Comparison of ENCODE assay signal across 8 mouse cellular contexts in the genomic region with DNA sequence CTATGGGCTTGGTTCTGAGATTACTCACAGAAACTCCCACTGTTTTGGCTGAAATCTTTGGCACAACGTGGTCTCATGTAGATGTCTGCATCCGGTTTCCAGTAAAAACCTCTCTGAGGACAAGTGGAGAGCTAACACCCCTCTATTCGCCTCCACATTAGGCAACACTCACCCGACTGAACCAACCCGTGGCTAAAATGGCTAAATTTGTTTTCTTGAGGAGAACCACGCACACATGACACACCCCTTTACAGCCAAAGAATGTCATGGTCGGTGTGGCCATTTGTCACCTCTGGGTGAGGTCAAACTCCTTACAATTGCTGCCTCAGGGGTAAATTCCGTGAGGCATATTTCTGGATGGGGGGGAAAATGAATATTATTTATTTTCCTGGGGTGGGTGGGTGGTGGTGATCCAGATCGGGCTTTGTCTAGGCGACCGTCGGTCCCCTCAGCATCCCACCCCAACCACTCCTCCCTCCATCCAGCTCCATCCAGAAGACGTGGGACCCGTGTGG. TPM values are rescaled to one million over a fixed set of nuclear protein-coding genes. Genes with fewer than 3 reads are reported as not detected.
DNase-seq lines count a peak whose midpoint lies in the region; ATAC-seq and TF ChIP-seq lines count a peak whose summit lies in the region.

No protein-coding gene starts in this region.

- H3K27me3 ChIP-seq in MEL (ENCODE audit: control insufficient read depth in 1 of 2, insufficient read depth in 2 of 2, low read length in 2 of 2): no peaks in the 10 kb centered on the region
- H3K27me3 ChIP-seq in forebrain, embryonic 12.5 days: no peaks in the 10 kb centered on the region
- no peaks in the 10 kb centered on the region for H3K27me3 ChIP-seq in limb, embryonic 11.5 days (ENCODE audit: control insufficient read depth, insufficient read depth, low read length)
- no peaks in the 10 kb centered on the region for H3K27me3 ChIP-seq in neural tube, embryonic 14.5 days (ENCODE audit: control insufficient read depth, insufficient read depth, low read length)

- H3K4me1 ChIP-seq in MEL (ENCODE audit: control insufficient read depth in 1 of 2, insufficient read depth in 2 of 2, low read length in 2 of 2): peaks cover 26 to 33% of the 10 kb centered on the region in 2 experiments
- peaks cover 11% of the 10 kb centered on the region for H3K4me1 ChIP-seq in forebrain, embryonic 12.5 days
- peaks cover 5% of the 10 kb centered on the region for H3K4me1 ChIP-seq in limb, embryonic 11.5 days (ENCODE audit: control insufficient read depth, insufficient read depth, low read length)
- H3K4me1 ChIP-seq in neural tube, embryonic 14.5 days (ENCODE audit: control insufficient read depth, insufficient read depth, low read length): peaks cover 4% of the 10 kb centered on the region; the same call in 1 of the 2 replicates

- peak overlapping the region; percentile 48 to 57 for H3K4me3 ChIP-seq in MEL (ENCODE audit: control insufficient read depth in 1 of 2, insufficient read depth in 1 of 2, low read depth in 2 of 2, low read length in 2 of 2)
- H3K4me3 ChIP-seq in forebrain, embryonic 12.5 days (replicated peaks): peak overlapping the region; percentile 49
- peak overlapping the region; percentile 55 for H3K4me3 ChIP-seq in limb, embryonic 11.5 days (ENCODE audit: low read depth, low read length)
- H3K4me3 ChIP-seq in neural tube, embryonic 14.5 days (ENCODE audit: low read depth, low read length): peak overlapping the region; percentile 42

- DNase-seq in heart, adult 11 months: peak; percentile 93
- DNase-seq in heart, postnatal 36 days: no peak
- DNase-seq in MEL (ENCODE audit: low read depth, low spot score): no peak
- no peak for DNase-seq in limb, embryonic 11.5 days (ENCODE audit: low spot score)
- DNase-seq in ovary, postnatal 10 days (ENCODE audit: low spot score): no peak
- DNase-seq in layer of hippocampus, adult 9-11 months: no peak

- no peak; a peak in 1 of 4 replicates for TF ChIP-seq POLR2A in MEL (IDR thresholded peaks at IDR 0.05; ENCODE audit: control insufficient read depth in 1 of 2, insufficient read depth in 1 of 2, low read depth in 1 of 2, low read length in 2 of 2, poor library complexity in 1 of 2)

- peaks cover 0 to 46% of the 10 kb centered on the region in 2 experiments; a peak in 2 of 4 replicates for H3K36me3 ChIP-seq in MEL (ENCODE audit: control insufficient read depth in 1 of 2, insufficient read depth in 2 of 2, low read length in 2 of 2)
- no peaks in the 10 kb centered on the region for H3K36me3 ChIP-seq in forebrain, embryonic 12.5 days (replicated peaks)
- H3K36me3 ChIP-seq in limb, embryonic 11.5 days (ENCODE audit: control insufficient read depth, insufficient read depth, low read length): no peaks in the 10 kb centered on the region
- H3K36me3 ChIP-seq in neural tube, embryonic 14.5 days (ENCODE audit: control insufficient read depth, insufficient read depth, low read length): no peaks in the 10 kb centered on the region

- H3K4me2 ChIP-seq in forebrain, embryonic 12.5 days: peak overlapping the region; percentile 67
- H3K4me2 ChIP-seq in limb, embryonic 11.5 days (ENCODE audit: low read depth, severe bottlenecking): peak overlapping the region; percentile 70
- H3K4me2 ChIP-seq in neural tube, embryonic 14.5 days (ENCODE audit: low read depth, low read length): peak overlapping the region; percentile 56

- no peak for TF ChIP-seq RAD21 in MEL (IDR thresholded peaks at IDR 0.05; ENCODE audit: low read depth, low read length)

- no peak for TF ChIP-seq CTCF in MEL (IDR thresholded peaks at IDR 0.05 in 2 of 3, conservative IDR thresholded peaks at IDR 0.05 in 1 of 3; ENCODE audit: control insufficient read depth in 1 of 3, insufficient read depth in 1 of 3, low read depth in 2 of 3, low read length in 3 of 3, poor library complexity in 1 of 3, severe bottlenecking in 1 of 3)

- H3K9me3 ChIP-seq in MEL (replicated peaks; ENCODE audit: insufficient read depth, low read length): no peaks in the 10 kb centered on the region
- H3K9me3 ChIP-seq in forebrain, embryonic 12.5 days: no peaks in the 10 kb centered on the region
- no peaks in the 10 kb centered on the region for H3K9me3 ChIP-seq in limb, embryonic 11.5 days (ENCODE audit: control insufficient read depth, low read length)
- H3K9me3 ChIP-seq in neural tube, embryonic 14.5 days (ENCODE audit: control insufficient read depth, low read length): no peaks in the 10 kb centered on the region

- H3K27ac ChIP-seq in MEL (ENCODE audit: control insufficient read depth, low read depth, low read length): peak overlapping the region; percentile 75
- H3K27ac ChIP-seq in forebrain, embryonic 12.5 days: peak overlapping the region; percentile 94
- H3K27ac ChIP-seq in limb, embryonic 11.5 days (replicated peaks; ENCODE audit: low read depth, low read length): peak overlapping the region; percentile 96
- H3K27ac ChIP-seq in neural tube, embryonic 14.5 days (ENCODE audit: low read depth, low read length): peak overlapping the region; percentile 90

- TF ChIP-seq EP300 in MEL (IDR thresholded peaks at IDR 0.05; ENCODE audit: low read depth in 1 of 2, low read length in 2 of 2): no peak

- peak overlapping the region; percentile 77 for H3K9ac ChIP-seq in MEL (ENCODE audit: control insufficient read depth, low read depth, low read length, poor library complexity, severe bottlenecking)
- peak overlapping the region; percentile 67 for H3K9ac ChIP-seq in forebrain, embryonic 12.5 days
- peak overlapping the region; percentile 80 for H3K9ac ChIP-seq in limb, embryonic 11.5 days (ENCODE audit: low read length)
- peak overlapping the region; percentile 65 for H3K9ac ChIP-seq in neural tube, embryonic 14.5 days (replicated peaks; ENCODE audit: low read depth, low read length)

- H3K79me2 ChIP-seq in MEL (ENCODE audit: control insufficient read depth, insufficient read depth, low read length, poor library complexity): peaks cover 13% of the 10 kb centered on the region

- intact Hi-C loops in heart, postnatal 36 days (cut with DNase I): no loop called here

- peak; percentile 28 for ATAC-seq in forebrain, embryonic 12.5 days (ENCODE audit: low FRiP score)
- peak; percentile 2; the same call in 1 of the 2 replicates for ATAC-seq in limb, embryonic 11.5 days (ENCODE audit: insufficient number of reproducible peaks, low FRiP score, low TSS enrichment, low read depth)
- peak; percentile 41 for ATAC-seq in neural tube, embryonic 14.5 days (ENCODE audit: low read depth)

- 40% methylated on average over 14 of the region's 14 CpGs for WGBS in forebrain, embryonic 12.5 days
- 36% methylated on average over 14 of the region's 14 CpGs for WGBS in limb, embryonic 11.5 days
- WGBS in neural tube, embryonic 14.5 days: 27% methylated on average over 14 of the region's 14 CpGs

TF ChIP-seq in MEL, 35 proteins besides CTCF, POLR2A, EP300 and RAD21:
- TF ChIP-seq E2F4 (IDR thresholded peaks at IDR 0.05; ENCODE audit: borderline replicate concordance, low read depth, low read length): no peak
- 0 out of 2 replicates have a peak, but pooled peaks have one; percentile 25 for TF ChIP-seq USF1 (IDR thresholded peaks at IDR 0.05; ENCODE audit: low read depth, low read length)
- TF ChIP-seq KAT2A (conservative IDR thresholded peaks at IDR 0.05; ENCODE audit: low read depth, low read length): peak; percentile 45; the same call in 1 of the 2 replicates
- peak; percentile 60; the same call in 1 of the 2 replicates for TF ChIP-seq MYC (IDR thresholded peaks at IDR 0.05; ENCODE audit: low read depth, low read length)
- no peak for TF ChIP-seq MAFK (IDR thresholded peaks at IDR 0.05; ENCODE audit: borderline replicate concordance, low read depth, low read length)
- TF ChIP-seq ZC3H11A (IDR thresholded peaks at IDR 0.05; ENCODE audit: low read depth, low read length): 0 out of 2 replicates have a peak, but pooled peaks have one; percentile 20
- TF ChIP-seq TBP (IDR thresholded peaks at IDR 0.05; ENCODE audit: low read depth, low read length): no peak
- TF ChIP-seq NRF1 (IDR thresholded peaks at IDR 0.05; ENCODE audit: insufficient read depth, low read depth, low read length, poor library complexity, severe bottlenecking): no peak
- TF ChIP-seq USF2 (IDR thresholded peaks at IDR 0.05; ENCODE audit: borderline replicate concordance in 1 of 2, insufficient read depth in 1 of 2, low read depth in 1 of 2, low read length in 2 of 2): peak in 1 of 2 experiments; percentile 15; a peak in 1 of 4 replicates
- TF ChIP-seq ZMIZ1 (IDR thresholded peaks at IDR 0.05; ENCODE audit: low read depth, low read length): 0 out of 2 replicates have a peak, but pooled peaks have one; percentile 53
TF ChIP-seq in MEL: peak in this region for 6.

RNA-seq across cellular contexts. Expression of a gene that starts 9.5 kb away (rescaled TPM):
- total RNA-seq in heart, postnatal 36 days (2021): 100 to 1,000 TPM; 173 to 251 TPM
- total RNA-seq in MEL (2012; rRNA removed): 80.6 and 150 TPM in 2 replicates
- 100 to 1,000 TPM; 177 to 590 TPM for polyA plus RNA-seq in MEL (2012; ENCODE audit: insufficient read depth in 1 of 2, insufficient read length in 2 of 2, low read depth in 1 of 2, low replicate concordance in 2 of 2, missing spikeins in 1 of 2)
- polyA plus RNA-seq in forebrain, embryonic 12.5 days (2016; fragmentation: Nextera tagmentation; extraction: Ambion mirVana): 199 TPM in 2 replicates
- polyA plus RNA-seq in limb, embryonic 11.5 days (2014; fragmentation: Nextera tagmentation; extraction: Ambion mirVana): 245 and 250 TPM in 2 replicates
- 126 and 151 TPM in 2 replicates for polyA plus RNA-seq in neural tube, embryonic 14.5 days (2014; fragmentation: Nextera tagmentation; extraction: Ambion mirVana)
